Mouse (Mus musculus): Measurements from ENCODE around the gene Olfr1135. TPM values are rescaled to one million over a fixed set of nuclear protein-coding genes. Genes with fewer than 3 reads are reported as not detected.

Olfr1135 gene
- total and polyA plus RNA-seq, 2 experiments from 2014 or later = not detected

GRCm38 (mm10) chr2:87637435-87637834, 36.0 kb downstream of the Olfr1135 start, which contains the start of gene Olfr1132:
Gene Olfr1132, minus strand, starts transcription at chr2:87637535.
- no peak within 1 kb of the TSS for H3K9ac ChIP-seq (replicated peaks; ENCODE audit: low read length, poor library complexity, severe bottlenecking)
- no peak for ATAC-seq (ENCODE audit: low FRiP score)
- no peak for DNase-seq (ENCODE audit: low spot score)
- no peak within 1 kb of the TSS for H3K4me2 ChIP-seq (ENCODE audit: low read depth, low read length, poor library complexity, severe bottlenecking)
- H3K36me3 ChIP-seq (ENCODE audit: insufficient read depth, low read length) = no peaks in the 10 kb centered on the region
- no peaks in the 10 kb centered on the region for H3K27me3 ChIP-seq (ENCODE audit: insufficient read depth, low read length)
- no peaks in the 10 kb centered on the region for H3K9me3 ChIP-seq (ENCODE audit: low read length)
- TF ChIP-seq CTCF (IDR thresholded peaks at IDR 0.05) = no peak
- no peaks in the 10 kb centered on the region for H3K4me1 ChIP-seq (ENCODE audit: insufficient read depth, low read length)
- no peak within 1 kb of the TSS for H3K27ac ChIP-seq (ENCODE audit: low read depth, low read length)
- no peak within 1 kb of the TSS for H3K4me3 ChIP-seq (ENCODE audit: low read depth, low read length)

GRCm38 (mm10) chr2:87626804-87627203, 46.7 kb downstream of the Olfr1135 start, which contains the start of gene Olfr1131:
Gene Olfr1131, plus strand, starts transcription at chr2:87627104.
- TF ChIP-seq CTCF (IDR thresholded peaks at IDR 0.05) = no peak
- H3K9me3 ChIP-seq (ENCODE audit: low read length) = no peaks in the 10 kb centered on the region
- WGBS = 69% methylated on average over 3 of the region's 3 CpGs
- no peak within 1 kb of the TSS for H3K4me2 ChIP-seq (ENCODE audit: low read depth, low read length, poor library complexity, severe bottlenecking)
- no peaks in the 10 kb centered on the region for H3K27me3 ChIP-seq (ENCODE audit: insufficient read depth, low read length)
- no peak within 1 kb of the TSS for H3K9ac ChIP-seq (replicated peaks; ENCODE audit: low read length, poor library complexity, severe bottlenecking)
- H3K4me1 ChIP-seq (ENCODE audit: insufficient read depth, low read length) = no peaks in the 10 kb centered on the region
- ATAC-seq (ENCODE audit: low FRiP score) = no peak
- H3K4me3 ChIP-seq (ENCODE audit: low read depth, low read length) = no peak within 1 kb of the TSS
- no peak within 1 kb of the TSS for H3K27ac ChIP-seq (ENCODE audit: low read depth, low read length)
- no peaks in the 10 kb centered on the region for H3K36me3 ChIP-seq (ENCODE audit: insufficient read depth, low read length)
- DNase-seq (ENCODE audit: low spot score) = no peak

Other genes with a start within 250 kb of the Olfr1135 start
- not detected in 2 replicates for gene Olfr1124, start 243.4 kb downstream of the Olfr1135 start, total RNA-seq (2014; rRNA removed)
- 0.10 TPM in 1 of 2 replicates, not detected in the other for gene Olfr1124, start 243.4 kb downstream of the Olfr1135 start, polyA plus RNA-seq (2015; fragmentation: Nextera tagmentation; extraction: Ambion mirVana)
- not detected in 2 replicates for gene Olfr1126, start 219.7 kb downstream of the Olfr1135 start, total RNA-seq (2014; rRNA removed)
- not detected in 2 replicates for gene Olfr1126, start 219.7 kb downstream of the Olfr1135 start, polyA plus RNA-seq (2015; fragmentation: Nextera tagmentation; extraction: Ambion mirVana)
- gene Pramel7, start 176.6 kb downstream of the Olfr1135 start, total RNA-seq (2014; rRNA removed) = not detected in 2 replicates
- not detected in 2 replicates for gene Pramel7, start 176.6 kb downstream of the Olfr1135 start, polyA plus RNA-seq (2015; fragmentation: Nextera tagmentation; extraction: Ambion mirVana)
- gene Pramel6, start 167.1 kb downstream of the Olfr1135 start, total RNA-seq (2014; rRNA removed) = not detected in 2 replicates
- gene Pramel6, start 167.1 kb downstream of the Olfr1135 start, polyA plus RNA-seq (2015; fragmentation: Nextera tagmentation; extraction: Ambion mirVana) = not detected in 2 replicates
- 0.52 TPM in 1 of 2 replicates, not detected in the other for gene Olfr153, start 141.9 kb downstream of the Olfr1135 start, total RNA-seq (2014; rRNA removed)
- gene Olfr153, start 141.9 kb downstream of the Olfr1135 start, polyA plus RNA-seq (2015; fragmentation: Nextera tagmentation; extraction: Ambion mirVana) = not detected in 2 replicates
- gene Olfr1128, start 128.1 kb downstream of the Olfr1135 start, total RNA-seq (2014; rRNA removed) = not detected in 2 replicates
- not detected in 2 replicates for gene Olfr1128, start 128.1 kb downstream of the Olfr1135 start, polyA plus RNA-seq (2015; fragmentation: Nextera tagmentation; extraction: Ambion mirVana)
- not detected in 2 replicates for gene Olfr1129, start 99.8 kb downstream of the Olfr1135 start, total RNA-seq (2014; rRNA removed)
- not detected in 2 replicates for gene Olfr1129, start 99.8 kb downstream of the Olfr1135 start, polyA plus RNA-seq (2015; fragmentation: Nextera tagmentation; extraction: Ambion mirVana)
- gene Olfr1130, start 67.5 kb downstream of the Olfr1135 start, total RNA-seq (2014; rRNA removed) = not detected in 2 replicates
- not detected in 2 replicates for gene Olfr1130, start 67.5 kb downstream of the Olfr1135 start, polyA plus RNA-seq (2015; fragmentation: Nextera tagmentation; extraction: Ambion mirVana)
- 0.38 TPM in 1 of 2 replicates, not detected in the other for gene Olfr1131, start 46.6 kb downstream of the Olfr1135 start, total RNA-seq (2014; rRNA removed)
- gene Olfr1131, start 46.6 kb downstream of the Olfr1135 start, polyA plus RNA-seq (2015; fragmentation: Nextera tagmentation; extraction: Ambion mirVana) = not detected in 2 replicates
- gene Olfr1132, start 36.1 kb downstream of the Olfr1135 start, total RNA-seq (2014; rRNA removed) = not detected in 2 replicates
- gene Olfr1132, start 36.1 kb downstream of the Olfr1135 start, polyA plus RNA-seq (2015; fragmentation: Nextera tagmentation; extraction: Ambion mirVana) = not detected in 2 replicates
- not detected in 2 replicates for gene Olfr1133, start 26.3 kb downstream of the Olfr1135 start, total RNA-seq (2014; rRNA removed)
- gene Olfr1133, start 26.3 kb downstream of the Olfr1135 start, polyA plus RNA-seq (2015; fragmentation: Nextera tagmentation; extraction: Ambion mirVana) = not detected in 2 replicates
- not detected in 2 replicates for gene Olfr1134, start 15.2 kb downstream of the Olfr1135 start, total RNA-seq (2014; rRNA removed)
- gene Olfr1134, start 15.2 kb downstream of the Olfr1135 start, polyA plus RNA-seq (2015; fragmentation: Nextera tagmentation; extraction: Ambion mirVana) = not detected in 2 replicates
- not detected in 2 replicates for gene Olfr1136, start 20.3 kb upstream of the Olfr1135 start, total RNA-seq (2014; rRNA removed)
- gene Olfr1136, start 20.3 kb upstream of the Olfr1135 start, polyA plus RNA-seq (2015; fragmentation: Nextera tagmentation; extraction: Ambion mirVana) = not detected in 2 replicates
- gene Olfr1137, start 39.5 kb upstream of the Olfr1135 start, total RNA-seq (2014; rRNA removed) = not detected in 2 replicates
- not detected in 2 replicates for gene Olfr1137, start 39.5 kb upstream of the Olfr1135 start, polyA plus RNA-seq (2015; fragmentation: Nextera tagmentation; extraction: Ambion mirVana)
- gene Olfr1138, start 66.3 kb upstream of the Olfr1135 start, total RNA-seq (2014; rRNA removed) = not detected in 2 replicates
- gene Olfr1138, start 66.3 kb upstream of the Olfr1135 start, polyA plus RNA-seq (2015; fragmentation: Nextera tagmentation; extraction: Ambion mirVana) = not detected in 2 replicates
- gene Olfr1140, start 70.1 kb upstream of the Olfr1135 start, total RNA-seq (2014; rRNA removed) = not detected in 2 replicates
- 0.16 TPM in 1 of 2 replicates, not detected in the other for gene Olfr1140, start 70.1 kb upstream of the Olfr1135 start, polyA plus RNA-seq (2015; fragmentation: Nextera tagmentation; extraction: Ambion mirVana)
- gene Olfr1141, start 80.3 kb upstream of the Olfr1135 start, total RNA-seq (2014; rRNA removed) = not detected in 2 replicates
- not detected in 2 replicates for gene Olfr1141, start 80.3 kb upstream of the Olfr1135 start, polyA plus RNA-seq (2015; fragmentation: Nextera tagmentation; extraction: Ambion mirVana)
- not detected in 2 replicates for gene Olfr152, start 105.8 kb upstream of the Olfr1135 start, total RNA-seq (2014; rRNA removed)
- not detected in 2 replicates for gene Olfr152, start 105.8 kb upstream of the Olfr1135 start, polyA plus RNA-seq (2015; fragmentation: Nextera tagmentation; extraction: Ambion mirVana)
- gene Olfr1143, start 126.9 kb upstream of the Olfr1135 start, total RNA-seq (2014; rRNA removed) = not detected in 2 replicates
- not detected in 2 replicates for gene Olfr1143, start 126.9 kb upstream of the Olfr1135 start, polyA plus RNA-seq (2015; fragmentation: Nextera tagmentation; extraction: Ambion mirVana)
- gene Olfr1145, start 136.2 kb upstream of the Olfr1135 start, total RNA-seq (2014; rRNA removed) = not detected in 2 replicates
- not detected in 2 replicates for gene Olfr1145, start 136.2 kb upstream of the Olfr1135 start, polyA plus RNA-seq (2015; fragmentation: Nextera tagmentation; extraction: Ambion mirVana)
- gene Olfr1148, start 156.9 kb upstream of the Olfr1135 start, total RNA-seq (2014; rRNA removed) = not detected in 2 replicates
- gene Olfr1148, start 156.9 kb upstream of the Olfr1135 start, polyA plus RNA-seq (2015; fragmentation: Nextera tagmentation; extraction: Ambion mirVana) = not detected in 2 replicates
- not detected in 2 replicates for gene Olfr1150-ps1, start 170.3 kb upstream of the Olfr1135 start, total RNA-seq (2014; rRNA removed)
- not detected in 2 replicates for gene Olfr1150-ps1, start 170.3 kb upstream of the Olfr1135 start, polyA plus RNA-seq (2015; fragmentation: Nextera tagmentation; extraction: Ambion mirVana)
- gene Olfr1151, start 182.2 kb upstream of the Olfr1135 start, total RNA-seq (2014; rRNA removed) = not detected in 2 replicates
- gene Olfr1151, start 182.2 kb upstream of the Olfr1135 start, polyA plus RNA-seq (2015; fragmentation: Nextera tagmentation; extraction: Ambion mirVana) = not detected in 2 replicates
- under 0.01 TPM in 1 of 2 replicates, not detected in the other for gene Olfr1152, start 192.8 kb upstream of the Olfr1135 start, total RNA-seq (2014; rRNA removed)
- gene Olfr1152, start 192.8 kb upstream of the Olfr1135 start, polyA plus RNA-seq (2015; fragmentation: Nextera tagmentation; extraction: Ambion mirVana) = not detected in 2 replicates
- not detected in 2 replicates for gene Olfr1153, start 221.3 kb upstream of the Olfr1135 start, total RNA-seq (2014; rRNA removed)
- not detected in 2 replicates for gene Olfr1153, start 221.3 kb upstream of the Olfr1135 start, polyA plus RNA-seq (2015; fragmentation: Nextera tagmentation; extraction: Ambion mirVana)
- gene Olfr1154, start 231.5 kb upstream of the Olfr1135 start, total RNA-seq (2014; rRNA removed) = not detected in 2 replicates
- not detected in 2 replicates for gene Olfr1154, start 231.5 kb upstream of the Olfr1135 start, polyA plus RNA-seq (2015; fragmentation: Nextera tagmentation; extraction: Ambion mirVana)